Mouse (Mus musculus): ENCODE data around the gene Cnih4. TPM values are rescaled to one million over a fixed set of nuclear protein-coding genes. Genes with fewer than 3 reads are reported as not detected.

Gene Cnih4
- polyA plus RNA-seq (2014; fragmentation: Illumina TruSeq; extraction: RNeasy Lipid Tissue Mini Kit (QIAGEN cat#74804); ENCODE audit: low read depth, low replicate concordance) = 43.9 TPM

GRCm38 (mm10) chr1:181143950-181144836 lies at the start of gene Cnih4, which contains the start of gene Nvl:
Cnih4 (plus strand) TSS chr1:181144693.
Nvl (minus strand) TSS chr1:181144204.

GRCm38 (mm10) chr1:181211920-181212633 lies 67.6 kb downstream of the Cnih4 start, which contains the start of gene Wdr26:
Wdr26 (minus strand) TSS chr1:181212001.

Other genes starting within 250 kb of the Cnih4 start
- gene Pycr2, start 240.4 kb upstream of the Cnih4 start, polyA plus RNA-seq (2014; fragmentation: Illumina TruSeq; extraction: RNeasy Lipid Tissue Mini Kit (QIAGEN cat#74804); ENCODE audit: low read depth, low replicate concordance) = 40.1 TPM
- gene Lefty1, start 209.7 kb upstream of the Cnih4 start, polyA plus RNA-seq (2014; fragmentation: Illumina TruSeq; extraction: RNeasy Lipid Tissue Mini Kit (QIAGEN cat#74804); ENCODE audit: low read depth, low replicate concordance) = 1.3 TPM
- gene Tmem63a, start 202.3 kb upstream of the Cnih4 start, polyA plus RNA-seq (2014; fragmentation: Illumina TruSeq; extraction: RNeasy Lipid Tissue Mini Kit (QIAGEN cat#74804); ENCODE audit: low read depth, low replicate concordance) = 21.5 TPM
- 62.8 TPM for gene Ephx1, start 123.8 kb upstream of the Cnih4 start, polyA plus RNA-seq (2014; fragmentation: Illumina TruSeq; extraction: RNeasy Lipid Tissue Mini Kit (QIAGEN cat#74804); ENCODE audit: low read depth, low replicate concordance)
- gene 9130409I23Rik, start 93.5 kb upstream of the Cnih4 start, polyA plus RNA-seq (2014; fragmentation: Illumina TruSeq; extraction: RNeasy Lipid Tissue Mini Kit (QIAGEN cat#74804); ENCODE audit: low read depth, low replicate concordance) = not detected
- gene Nvl, start 489 bp upstream of the Cnih4 start, polyA plus RNA-seq (2014; fragmentation: Illumina TruSeq; extraction: RNeasy Lipid Tissue Mini Kit (QIAGEN cat#74804); ENCODE audit: low read depth, low replicate concordance) = 15.6 TPM
- 49.3 TPM for gene Wdr26, start 67.3 kb downstream of the Cnih4 start, polyA plus RNA-seq (2014; fragmentation: Illumina TruSeq; extraction: RNeasy Lipid Tissue Mini Kit (QIAGEN cat#74804); ENCODE audit: low read depth, low replicate concordance)
- 0.20 TPM for gene Cnih3, start 207.9 kb downstream of the Cnih4 start, polyA plus RNA-seq (2014; fragmentation: Illumina TruSeq; extraction: RNeasy Lipid Tissue Mini Kit (QIAGEN cat#74804); ENCODE audit: low read depth, low replicate concordance)

Data from adipose tissue, adult 10 weeks (tissue).